Mouse (Mus musculus) gastrocnemius, postnatal 25 days (tissue): Measurements from ENCODE around the gene Gm14443. TPM values are rescaled to one million over a fixed set of nuclear protein-coding genes. Genes with fewer than 3 reads are reported as not detected.
"Not testable (repeated sequence)": the region's sequence is repeated elsewhere in the genome, so short reads cannot be mapped to it uniquely, and the experiment has no call there.

Experiments
- DNase-seq: peaks from one replicate; pipeline ENCODE4 v3.0.0; 2022
- long read RNA-seq, 2 experiments: library from polyadenylated mRNA; stranded (forward); transcript quantifications; one replicate each; pipeline ENCODE4 v2.0.0; 2021
- total RNA-seq, 2 experiments: library from RNA; stranded (reverse); gene quantifications; 1 replicate in 1 of 2; 2 replicates in 1 of 2; pipeline ENCODE4 v1.2.3; 2021

Gene Gm14443
- under 1 TPM; 0.72 to 0.88 TPM for total RNA-seq
- long read RNA-seq, experiment 1, partial matches to known transcripts = 0 of 1 reads
- long read RNA-seq, experiment 1, other reads (novel, unspliced or antisense) = 1 of 1 reads
- long read RNA-seq, experiment 2, partial matches to known transcripts = 0 of 2 reads
- long read RNA-seq, experiment 2, other reads (novel, unspliced or antisense) = 2 of 2 reads

- not testable (repeated sequence) for DNase-seq
Observed at GRCm38 (mm10) chr2:175175401-175176180, at the start of gene Gm14443. Gene Gm14443, minus strand, starts transcription at chr2:175175871.

DNA sequence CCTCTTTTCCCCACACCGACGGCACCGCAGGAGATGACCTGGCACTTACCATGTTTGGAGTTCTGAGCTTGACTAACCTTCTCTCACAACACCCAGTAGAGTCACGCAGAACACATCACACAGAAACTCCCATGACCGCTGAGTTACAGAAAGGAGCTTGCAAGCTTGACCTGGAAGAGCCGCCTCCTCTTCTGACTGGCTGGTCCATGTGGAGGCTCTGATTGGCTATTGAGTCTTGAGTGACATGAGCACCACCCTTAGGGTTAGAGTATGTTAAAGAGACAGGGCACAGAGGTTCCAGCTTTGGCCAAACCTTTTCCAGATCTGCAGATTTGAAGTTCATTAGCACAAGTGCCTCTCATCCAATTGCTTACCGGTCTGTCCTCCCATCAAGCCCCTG is 31.1 kb upstream of the Gm14443 start, which contains the start of gene Gm14391:
Gene Gm14391 (minus strand): TSS at position 186 of the 400 bp plus-strand sequence.
- DNase-seq = not testable (repeated sequence)

GRCm38 (mm10) chr2:175179008-175179407 is 3.3 kb upstream of the Gm14443 start:
- DNase-seq = not testable (repeated sequence)

- no peak for DNase-seq
Observed at GRCm38 (mm10) chr2:175176312-175176711, 641 bp upstream of the Gm14443 start.

- not testable (repeated sequence) for DNase-seq
Observed at GRCm38 (mm10) chr2:175174058-175174457, 1.6 kb downstream of the Gm14443 start.

DNA sequence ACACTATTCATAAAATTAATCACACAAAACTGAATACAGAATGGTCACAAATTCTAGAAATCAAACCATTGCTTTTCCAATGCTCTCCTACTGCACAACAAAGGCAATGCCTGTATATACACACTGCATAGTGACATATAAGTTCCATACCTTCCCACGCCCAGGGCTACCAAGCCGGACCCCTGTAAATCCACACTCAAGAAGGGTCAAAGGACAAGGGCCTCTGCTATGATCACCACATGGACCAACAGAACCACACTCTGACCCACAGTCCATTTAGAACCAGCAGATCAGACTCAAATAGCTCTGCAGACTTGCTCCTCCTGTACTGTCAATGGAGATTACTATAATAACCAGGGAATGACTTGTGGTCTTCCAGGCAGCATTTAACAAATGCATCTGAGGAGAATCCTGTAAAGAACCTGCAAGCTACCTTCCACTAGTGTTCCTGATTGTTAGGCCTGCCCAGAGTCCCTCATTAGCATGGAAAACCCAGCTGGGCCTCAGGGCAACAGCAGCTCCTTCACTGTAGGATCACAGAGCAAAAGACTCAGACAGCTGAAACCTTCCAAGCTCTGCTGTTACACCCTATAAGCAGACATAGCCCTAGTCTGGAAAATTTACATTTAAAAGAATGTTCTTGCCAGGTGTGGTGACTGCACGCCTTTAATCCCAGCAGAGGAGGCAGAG is 2.6 kb downstream of the Gm14443 start:
- not testable (repeated sequence) for DNase-seq

GRCm38 (mm10) chr2:175172123-175172522 is 3.5 kb downstream of the Gm14443 start:
- DNase-seq = no peak

GRCm38 (mm10) chr2:175166870-175167269 is 8.8 kb downstream of the Gm14443 start:
- not testable (repeated sequence) for DNase-seq

DNA sequence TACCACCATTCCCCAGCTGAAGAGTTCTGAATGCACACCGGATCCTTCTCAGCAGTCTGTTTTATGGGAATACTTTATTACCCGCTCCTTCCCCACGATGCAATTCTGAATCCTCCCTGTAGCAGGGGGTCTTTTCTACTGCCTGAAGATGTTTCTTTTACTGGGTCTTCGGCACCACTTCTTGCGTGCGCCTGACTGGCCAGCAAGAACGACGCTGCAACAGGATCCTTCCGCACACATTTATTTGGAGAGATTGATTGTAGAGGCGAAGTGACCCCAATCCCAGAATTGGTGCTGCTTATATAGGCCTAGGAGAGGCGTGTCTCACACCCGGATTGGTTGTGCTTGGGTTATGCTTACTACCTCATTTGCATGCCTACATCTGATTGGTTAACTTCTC is 10.6 kb downstream of the Gm14443 start:
- not testable (repeated sequence) for DNase-seq

DNA sequence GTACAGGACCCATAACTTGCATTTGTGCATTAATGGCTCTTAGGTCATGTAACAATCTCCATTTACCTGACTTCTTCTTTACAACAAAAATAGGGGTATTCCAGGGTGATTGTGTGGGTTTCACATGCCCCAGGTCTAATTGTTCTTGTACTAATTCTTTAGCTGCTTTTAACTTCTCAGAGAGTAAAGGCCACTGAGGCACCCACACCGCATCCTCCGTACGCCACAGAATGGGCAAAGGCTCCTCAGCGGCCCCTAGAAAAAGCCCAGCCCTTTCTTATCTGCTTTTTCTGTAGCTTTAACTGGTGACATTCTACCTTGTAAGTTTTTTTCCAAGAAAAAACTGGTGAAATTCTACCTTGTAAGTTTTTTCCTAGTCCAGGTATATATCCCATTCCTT is 14.2 kb downstream of the Gm14443 start:
- not testable (repeated sequence) for DNase-seq

- DNase-seq = no peak
Observed at GRCm38 (mm10) chr2:175158642-175159041, 17.0 kb downstream of the Gm14443 start.

GRCm38 (mm10) chr2:175156696-175157095 is 19.0 kb downstream of the Gm14443 start:
- no peak for DNase-seq

DNA sequence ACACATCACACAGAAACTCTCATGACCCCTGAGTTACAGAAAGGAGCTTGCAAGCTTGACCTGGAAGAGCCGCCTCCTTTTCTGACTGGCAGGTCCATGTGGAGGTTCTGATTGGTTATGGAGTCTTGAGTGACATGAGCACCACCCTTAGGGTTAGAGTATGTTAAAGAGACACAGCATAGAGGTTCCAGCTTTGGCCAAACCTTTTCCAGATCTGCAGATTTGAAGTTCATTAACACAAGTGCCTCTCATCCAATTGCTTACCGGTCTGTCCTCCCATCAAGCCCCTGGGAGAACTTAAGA is 33.7 kb downstream of the Gm14443 start, which contains the start of gene Gm14399:
Gene Gm14399 (minus strand): TSS at position 20 of the 303 bp plus-strand sequence.
- DNase-seq = not testable (repeated sequence)

DNA sequence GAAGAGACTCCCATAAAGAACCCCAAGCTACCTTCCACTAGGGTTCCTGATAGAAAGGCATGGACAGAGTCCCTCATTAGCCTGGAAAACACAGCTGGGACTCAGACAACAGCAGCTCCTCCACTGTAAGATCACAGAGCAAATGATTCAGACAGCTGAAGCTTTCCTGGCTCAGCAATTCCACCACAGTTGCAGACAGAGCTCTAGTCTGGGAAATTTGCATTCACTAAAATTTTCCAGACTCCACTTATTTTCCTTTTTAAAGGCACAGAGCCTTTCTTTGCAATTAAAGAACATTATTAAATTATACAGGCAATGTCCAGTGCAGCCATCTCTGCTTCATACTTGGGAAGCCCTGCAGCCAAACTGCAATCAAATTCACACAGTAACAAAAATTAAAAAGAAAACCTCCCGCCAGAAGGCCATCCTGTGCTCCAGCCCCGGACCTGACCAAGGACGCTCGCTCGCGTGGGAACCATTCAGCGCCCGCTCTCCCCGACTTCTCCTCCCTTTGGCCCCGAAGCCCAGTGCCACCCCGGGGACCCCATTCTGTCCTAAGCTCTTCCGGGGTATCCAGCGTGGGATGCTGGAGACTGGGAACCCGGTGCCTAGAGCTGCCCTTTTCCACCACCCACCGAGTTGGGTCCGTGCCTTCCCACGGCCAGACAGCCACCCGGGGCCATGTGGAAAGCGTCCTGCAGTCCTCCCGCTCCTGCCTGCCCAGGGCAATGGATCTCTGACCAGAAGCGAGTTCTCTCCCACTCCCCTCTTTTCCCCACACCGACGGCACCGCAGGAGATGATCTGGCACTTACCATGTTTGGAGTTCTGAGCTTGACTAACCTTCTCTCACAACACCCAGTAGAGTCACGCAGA is 34.3 kb downstream of the Gm14443 start:
- DNase-seq = not testable (repeated sequence)

- DNase-seq = not testable (repeated sequence)
Observed at GRCm38 (mm10) chr2:175140624-175141023, 35.0 kb downstream of the Gm14443 start.

Other genes starting within 250 kb of the Gm14443 start
- under 1 TPM; 0.28 to 0.59 TPM for gene Gm14444, start 165.6 kb downstream of the Gm14443 start, total RNA-seq
- 1 to 10 TPM in 1 of 2 experiments, not detected in 1; 1.1 TPM for gene Gm14393, start 108.1 kb downstream of the Gm14443 start, total RNA-seq
- 10 to 100 TPM in 1 of 2 experiments, 1 to 10 TPM in 1; 7.5 to 12.2 TPM for gene Gm14399, start 33.9 kb downstream of the Gm14443 start, total RNA-seq
- 10 to 100 TPM; 38.1 to 42.3 TPM for gene Gm14391, start 31.0 kb upstream of the Gm14443 start, total RNA-seq
- gene Gm14440, start 99.3 kb upstream of the Gm14443 start, total RNA-seq = 10 to 100 TPM in 1 of 2 experiments, 1 to 10 TPM in 1; 7.0 to 10.4 TPM
- 10 to 100 TPM; 27.4 to 30.4 TPM for gene Gm4631, start 162.3 kb upstream of the Gm14443 start, total RNA-seq
- gene Zfp968, start 196.6 kb upstream of the Gm14443 start, total RNA-seq = 1 to 10 TPM; 3.6 to 4.6 TPM